Mouse (Mus musculus): ENCODE measurements around the gene H2-M10.4. TPM values are rescaled to one million over a fixed set of nuclear protein-coding genes. Genes with fewer than 3 reads are reported as not detected.
"Not testable (repeated sequence)": the region's sequence is repeated elsewhere in the genome, so short reads cannot be mapped to it uniquely, and the experiment has no call there.

Gene H2-M10.4
- total RNA-seq (2015; ENCODE audit: low replicate concordance): not detected in 2 replicates
- not detected in 2 replicates for total RNA-seq (2017; ENCODE audit: low replicate concordance)

- ATAC-seq (replicated peaks; ENCODE audit: low FRiP score, poor library complexity, severe bottlenecking): no peak
These were observed at the start of gene H2-M10.4 for GRCm38 (mm10) chr17:36462234-36462633. Gene H2-M10.4 (minus strand): TSS chr17:36462334.

GRCm38 (mm10) chr17:36503910-36504309, 41.8 kb upstream of the H2-M10.4 start:
- ATAC-seq (replicated peaks; ENCODE audit: low FRiP score, poor library complexity, severe bottlenecking): no peak

GRCm38 (mm10) chr17:36500435-36500834, 38.3 kb upstream of the H2-M10.4 start:
- ATAC-seq (replicated peaks; ENCODE audit: low FRiP score, poor library complexity, severe bottlenecking): no peak

- not testable (repeated sequence) for ATAC-seq (replicated peaks; ENCODE audit: low FRiP score, poor library complexity, severe bottlenecking)
These were observed 26.0 kb upstream of the H2-M10.4 start for GRCm38 (mm10) chr17:36488181-36488580.

- ATAC-seq (replicated peaks; ENCODE audit: low FRiP score, poor library complexity, severe bottlenecking): no peak
These were observed 24.6 kb upstream of the H2-M10.4 start for GRCm38 (mm10) chr17:36486687-36487230.

- ATAC-seq (replicated peaks; ENCODE audit: low FRiP score, poor library complexity, severe bottlenecking): no peak
These were observed 21.7 kb upstream of the H2-M10.4 start for GRCm38 (mm10) chr17:36483865-36484264.

GRCm38 (mm10) chr17:36456260-36456659, 5.9 kb downstream of the H2-M10.4 start:
- ATAC-seq (replicated peaks; ENCODE audit: low FRiP score, poor library complexity, severe bottlenecking): no peak

GRCm38 (mm10) chr17:36431411-36431810, 30.7 kb downstream of the H2-M10.4 start:
- ATAC-seq (replicated peaks; ENCODE audit: low FRiP score, poor library complexity, severe bottlenecking): no peak

GRCm38 (mm10) chr17:36418091-36418754, 43.9 kb downstream of the H2-M10.4 start:
- no peak for ATAC-seq (replicated peaks; ENCODE audit: low FRiP score, poor library complexity, severe bottlenecking)

- ATAC-seq (replicated peaks; ENCODE audit: low FRiP score, poor library complexity, severe bottlenecking): no peak
These were observed 44.7 kb downstream of the H2-M10.4 start for GRCm38 (mm10) chr17:36417416-36417815.

- no peak for ATAC-seq (replicated peaks; ENCODE audit: low FRiP score, poor library complexity, severe bottlenecking)
These were observed 46.7 kb downstream of the H2-M10.4 start for GRCm38 (mm10) chr17:36415407-36415806.

GRCm38 (mm10) chr17:36414361-36414760, 47.8 kb downstream of the H2-M10.4 start:
- ATAC-seq (replicated peaks; ENCODE audit: low FRiP score, poor library complexity, severe bottlenecking): no peak

Other genes starting within 250 kb of the H2-M10.4 start
- gene Rpp21, start 204.3 kb downstream of the H2-M10.4 start, total RNA-seq (2015; ENCODE audit: low replicate concordance): 12.3 and 23.6 TPM in 2 replicates
- 4.8 and 5.4 TPM in 2 replicates for gene Rpp21, start 204.3 kb downstream of the H2-M10.4 start, total RNA-seq (2017; ENCODE audit: low replicate concordance)
- 5.8 and 8.2 TPM in 2 replicates for gene Trim39, start 190.1 kb downstream of the H2-M10.4 start, total RNA-seq (2015; ENCODE audit: low replicate concordance)
- gene Trim39, start 190.1 kb downstream of the H2-M10.4 start, total RNA-seq (2017; ENCODE audit: low replicate concordance): 9.0 and 21.3 TPM in 2 replicates
- not detected in 2 replicates for gene H2-M10.2, start 175.8 kb downstream of the H2-M10.4 start, total RNA-seq (2015; ENCODE audit: low replicate concordance)
- gene H2-M10.2, start 175.8 kb downstream of the H2-M10.4 start, total RNA-seq (2017; ENCODE audit: low replicate concordance): not detected in 2 replicates
- not detected in 2 replicates for gene H2-M10.1, start 136.2 kb downstream of the H2-M10.4 start, total RNA-seq (2015; ENCODE audit: low replicate concordance)
- not detected in 2 replicates for gene H2-M10.1, start 136.2 kb downstream of the H2-M10.4 start, total RNA-seq (2017; ENCODE audit: low replicate concordance)
- not detected in 2 replicates for gene H2-M10.3, start 93.9 kb downstream of the H2-M10.4 start, total RNA-seq (2015; ENCODE audit: low replicate concordance)
- not detected in 2 replicates for gene H2-M10.3, start 93.9 kb downstream of the H2-M10.4 start, total RNA-seq (2017; ENCODE audit: low replicate concordance)
- not detected in 2 replicates for gene H2-M11, start 84.7 kb upstream of the H2-M10.4 start, total RNA-seq (2015; ENCODE audit: low replicate concordance)
- gene H2-M11, start 84.7 kb upstream of the H2-M10.4 start, total RNA-seq (2017; ENCODE audit: low replicate concordance): not detected in 2 replicates
- gene H2-M9, start 180.3 kb upstream of the H2-M10.4 start, total RNA-seq (2015; ENCODE audit: low replicate concordance): not detected in 2 replicates
- 0.42 TPM in 1 of 2 replicates, not detected in the other for gene H2-M9, start 180.3 kb upstream of the H2-M10.4 start, total RNA-seq (2017; ENCODE audit: low replicate concordance)
- not detected in 2 replicates for gene H2-M1, start 209.9 kb upstream of the H2-M10.4 start, total RNA-seq (2015; ENCODE audit: low replicate concordance)
- gene H2-M1, start 209.9 kb upstream of the H2-M10.4 start, total RNA-seq (2017; ENCODE audit: low replicate concordance): not detected in 2 replicates